Mouse (Mus musculus): ENCODE measurements around the gene Pygl. TPM values are rescaled to one million over a fixed set of nuclear protein-coding genes. Genes with fewer than 3 reads are reported as not detected.

The Pygl gene
- polyA plus RNA-seq, 1 experiment from 2014 or later: 4.9 TPM

Other genes with a start within 250 kb of the Pygl start
- 1.0 and 1.8 TPM in 2 replicates for gene Sav1, start 244.5 kb downstream of the Pygl start, polyA plus RNA-seq (2014; fragmentation: Nextera tagmentation; extraction: Ambion mirVana)
- gene Nin, start 117.8 kb downstream of the Pygl start, polyA plus RNA-seq (2014; fragmentation: Nextera tagmentation; extraction: Ambion mirVana): 14.8 and 26.9 TPM in 2 replicates
- gene Abhd12b, start 77.3 kb downstream of the Pygl start, polyA plus RNA-seq (2014; fragmentation: Nextera tagmentation; extraction: Ambion mirVana): not detected in 2 replicates
- 30.8 and 42.9 TPM in 2 replicates for gene Trim9, start 116.1 kb upstream of the Pygl start, polyA plus RNA-seq (2014; fragmentation: Nextera tagmentation; extraction: Ambion mirVana)
- gene Tmx1, start 221.6 kb upstream of the Pygl start, polyA plus RNA-seq (2014; fragmentation: Nextera tagmentation; extraction: Ambion mirVana): 87.5 and 93.9 TPM in 2 replicates